Mouse (Mus musculus) urinary bladder, postnatal 14 days (tissue): ENCODE data around the gene Bcl2.
"Not testable (repeated sequence)": the region's sequence is repeated elsewhere in the genome, so short reads cannot be mapped to it uniquely, and the experiment has no call there.

Experiments
- DNase-seq: peaks from one replicate; pipeline ENCODE4 v3.0.0; 2021; ENCODE audit warnings: low spot score

Gene Bcl2

GRCm38 (mm10) chr1:106559116-106559605 is 154.9 kb downstream of the Bcl2 start:
- DNase-seq, result no peak

DNA sequence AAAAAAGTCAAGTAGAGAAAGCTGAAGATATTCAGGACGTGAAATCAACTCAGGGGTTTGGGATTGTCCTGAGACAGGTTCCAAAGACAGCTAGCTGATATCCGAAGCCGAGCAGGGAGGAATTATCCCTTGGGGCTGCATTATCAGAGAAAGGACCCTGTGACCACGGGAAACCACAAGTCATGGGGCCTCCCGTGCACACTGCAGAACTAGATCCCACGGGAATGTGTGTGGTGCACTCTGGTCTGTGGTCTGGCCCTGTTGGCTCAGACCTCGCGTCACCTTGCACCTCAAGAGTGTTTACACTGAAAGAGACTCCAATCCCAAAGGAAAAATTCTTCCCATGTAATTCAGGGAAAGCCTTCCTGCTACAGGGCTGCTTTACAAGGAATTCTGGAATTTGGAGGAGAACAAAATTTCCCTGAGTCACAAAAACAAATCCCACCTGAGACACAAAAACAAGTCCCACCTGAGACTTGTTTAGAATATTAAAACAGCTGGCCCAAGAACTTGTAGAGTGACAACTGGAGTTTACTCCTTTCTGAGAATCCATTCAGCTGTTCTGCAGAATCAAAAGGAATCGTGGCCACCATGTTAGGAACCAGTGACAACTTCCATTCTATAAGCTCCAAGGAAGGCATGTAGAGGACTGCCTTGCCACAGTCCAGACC is 158.4 kb downstream of the Bcl2 start:
- DNase-seq, result no peak

- DNase-seq, result no peak
These were observed 159.9 kb downstream of the Bcl2 start for GRCm38 (mm10) chr1:106553846-106554802.

DNA sequence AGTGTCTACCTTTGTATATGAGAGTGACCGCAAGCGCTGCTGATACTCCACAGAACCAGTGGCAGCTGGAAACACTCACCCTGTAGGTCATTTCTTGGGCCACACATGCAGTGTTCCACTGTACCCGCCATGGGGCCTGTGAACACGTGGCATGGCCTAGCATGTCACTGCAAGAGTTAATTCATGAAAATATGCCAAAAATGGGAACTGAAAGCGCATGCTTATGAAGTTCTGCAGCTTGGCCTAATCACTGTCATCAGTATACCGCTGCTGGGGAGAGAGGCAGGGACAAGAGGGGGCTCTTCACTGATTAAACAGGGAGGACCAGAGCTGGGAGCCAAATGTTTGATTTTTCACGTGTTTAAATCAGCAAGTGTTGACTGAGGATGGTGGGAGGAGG is 161.2 kb downstream of the Bcl2 start:
- DNase-seq, result no peak

DNA sequence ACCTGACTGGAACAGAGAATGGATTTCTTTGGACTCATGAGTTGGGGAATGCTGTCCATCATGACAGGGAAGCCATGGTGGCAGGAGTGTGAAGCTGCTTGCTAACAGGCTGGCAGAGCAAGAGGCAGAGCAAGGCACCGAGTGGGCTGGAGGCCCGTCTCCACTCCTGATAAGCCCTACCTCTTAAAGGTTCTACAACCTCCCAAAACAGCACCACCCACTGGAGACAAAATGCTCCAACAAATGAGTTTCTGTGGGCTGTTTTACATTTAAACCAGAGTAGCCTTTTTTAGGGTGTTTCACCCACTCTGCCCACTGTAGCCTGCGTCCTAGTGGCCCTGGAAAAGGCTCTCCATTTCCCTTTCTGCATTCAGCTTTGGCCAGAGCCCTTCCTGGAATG is 163.5 kb downstream of the Bcl2 start:
- no peak for DNase-seq

DNA sequence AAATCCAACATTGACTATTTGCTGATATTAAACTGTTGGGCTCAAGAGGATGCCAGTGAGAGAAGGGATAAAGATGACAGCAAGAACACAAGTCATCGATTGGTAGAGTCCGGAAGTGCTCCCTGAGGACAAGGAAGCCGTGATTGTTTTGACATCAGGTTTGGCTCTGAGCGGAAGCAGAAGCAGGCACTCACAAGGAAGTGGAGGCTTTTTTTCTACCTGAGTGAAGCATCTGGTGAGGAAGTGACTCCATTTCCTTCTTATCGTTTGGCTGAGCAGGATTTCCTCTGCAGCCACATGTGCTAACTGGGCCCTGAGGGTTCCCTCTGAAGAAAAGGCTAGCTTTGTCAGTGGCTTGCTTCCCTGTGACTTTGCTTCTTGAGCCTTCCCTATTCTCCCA is 165.0 kb downstream of the Bcl2 start:
- DNase-seq, result no peak

GRCm38 (mm10) chr1:106544817-106545612 is 169.1 kb downstream of the Bcl2 start:
- DNase-seq, result peak; percentile 66

GRCm38 (mm10) chr1:106542731-106543130 is 171.3 kb downstream of the Bcl2 start:
- peak; percentile 44 for DNase-seq

GRCm38 (mm10) chr1:106541851-106542250 is 172.2 kb downstream of the Bcl2 start:
- DNase-seq, result no peak

- no peak for DNase-seq
These were observed 173.9 kb downstream of the Bcl2 start for GRCm38 (mm10) chr1:106540130-106540529.

DNA sequence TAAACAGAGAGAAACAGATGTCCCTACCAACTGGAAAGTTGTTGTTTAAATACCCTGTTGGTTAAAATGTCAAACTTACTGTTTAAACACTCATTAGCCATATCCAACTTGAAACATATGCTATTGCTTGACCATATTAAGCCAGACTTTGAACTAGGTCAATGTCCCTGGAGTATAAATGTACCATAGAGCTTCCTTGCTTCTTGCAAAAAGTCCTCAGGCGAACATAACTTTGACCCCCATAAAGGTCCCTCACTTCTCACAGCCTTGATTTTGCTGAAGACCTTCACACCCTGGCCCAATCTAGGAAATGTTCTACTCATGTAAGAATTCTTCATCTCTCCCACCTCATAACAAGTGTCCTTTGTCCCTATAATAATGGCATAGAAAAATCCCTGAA is 175.0 kb downstream of the Bcl2 start:
- DNase-seq, result no peak

DNA sequence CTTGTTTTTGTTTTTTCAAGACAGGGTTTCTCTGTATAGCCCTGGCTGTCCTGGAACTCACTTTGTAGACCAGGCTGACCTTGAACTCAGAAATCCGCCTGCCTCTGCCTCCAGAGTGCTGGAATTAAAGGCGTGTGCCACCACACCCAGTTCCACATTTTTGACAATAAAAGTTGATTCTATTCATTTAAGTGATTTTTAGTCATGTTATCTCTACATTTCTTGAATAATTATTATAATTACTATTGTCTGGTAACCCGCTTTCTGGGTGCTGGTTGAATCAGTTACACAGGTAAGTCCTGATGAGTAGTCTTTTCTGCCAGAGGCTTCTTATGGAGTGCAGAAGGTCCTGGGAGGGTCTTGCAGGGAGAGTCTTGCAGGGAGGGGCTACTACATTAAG is 179.2 kb downstream of the Bcl2 start:
- DNase-seq, result not testable (repeated sequence)

GRCm38 (mm10) chr1:106529570-106529969 is 184.5 kb downstream of the Bcl2 start:
- no peak for DNase-seq

DNA sequence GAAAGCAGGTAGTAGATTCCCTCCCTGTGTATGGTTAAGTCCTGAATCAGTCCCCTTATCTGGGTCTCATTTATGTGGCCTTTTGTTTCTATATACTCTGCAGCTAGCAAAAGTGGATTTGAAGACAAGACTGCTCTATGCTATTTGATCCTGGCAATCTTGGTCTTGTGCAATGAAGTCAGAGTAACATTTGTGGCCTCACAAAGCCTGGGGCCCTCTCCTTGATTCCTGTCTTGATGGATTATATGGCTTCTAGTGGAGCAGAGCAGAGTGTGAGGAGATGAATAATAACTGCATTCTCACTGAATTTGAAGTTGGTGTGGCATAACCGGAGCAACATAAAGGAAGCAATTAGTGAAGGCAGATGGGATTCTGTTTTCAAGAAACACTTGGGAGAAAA is 186.5 kb downstream of the Bcl2 start:
- no peak for DNase-seq

GRCm38 (mm10) chr1:106526751-106527150 is 187.3 kb downstream of the Bcl2 start:
- DNase-seq, result peak; percentile 21

DNA sequence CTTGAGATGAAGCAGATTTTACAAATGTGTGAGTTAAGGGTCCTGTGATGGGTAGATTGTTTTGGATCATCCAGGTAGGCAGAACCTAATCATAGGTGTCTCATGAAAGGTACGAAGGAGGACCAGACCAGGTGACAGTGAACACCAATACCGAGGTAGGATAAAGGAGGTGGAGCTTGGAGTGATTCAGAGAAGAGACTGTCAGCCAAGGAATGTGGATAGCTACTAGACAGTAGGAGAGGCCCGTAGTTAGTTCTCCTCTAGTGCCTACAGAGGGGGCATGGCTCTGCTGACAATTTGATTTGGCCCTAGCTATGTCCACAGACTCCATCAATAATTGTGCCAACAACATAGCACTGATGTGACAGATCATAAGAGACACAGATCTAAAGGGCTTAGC is 188.0 kb downstream of the Bcl2 start:
- no peak for DNase-seq

GRCm38 (mm10) chr1:106523741-106524140 is 190.3 kb downstream of the Bcl2 start:
- peak; percentile 11 for DNase-seq

DNA sequence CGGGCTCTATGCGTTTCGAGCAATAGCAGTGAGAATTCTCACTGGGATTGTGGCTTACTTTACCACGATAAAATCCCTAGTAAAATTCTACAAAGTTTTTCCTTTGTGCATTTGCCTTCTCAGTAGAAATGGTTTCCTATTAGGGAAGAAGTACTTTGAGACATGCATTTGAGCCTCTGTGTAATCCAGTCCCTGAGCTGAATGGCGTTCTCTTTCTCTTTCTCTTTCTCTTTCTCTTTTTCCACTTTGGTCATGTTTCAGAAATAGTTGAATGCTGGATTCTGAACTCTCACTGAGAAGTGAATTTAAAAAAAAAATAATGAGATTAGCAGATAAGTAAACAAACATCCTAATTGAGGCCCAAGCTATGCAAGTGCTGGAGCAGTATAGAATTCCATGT is 191.1 kb downstream of the Bcl2 start:
- no peak for DNase-seq

GRCm38 (mm10) chr1:106517591-106518177 is 196.4 kb downstream of the Bcl2 start:
- DNase-seq, result no peak

- DNase-seq, result no peak
These were observed 197.0 kb downstream of the Bcl2 start for GRCm38 (mm10) chr1:106517099-106517498.

GRCm38 (mm10) chr1:106515611-106516010 is 198.5 kb downstream of the Bcl2 start:
- no peak for DNase-seq
